Mouse (Mus musculus) testis, adult 2 months (tissue): Measurements from ENCODE around the gene Pik3cd. TPM values are rescaled to one million over a fixed set of nuclear protein-coding genes. Genes with fewer than 3 reads are reported as not detected.
A peak's percentile ranks its signal among the peaks of the same experiment; 100 is the strongest.

Experiments
- H3K27ac ChIP-seq: fragments of 200-500 bp; 2 replicates; pipeline ENCODE4 v1.5.1; 2012; ENCODE audit warnings: low read depth, low read length; ENCODE audit not compliant: control insufficient read depth, insufficient read depth
- H3K27me3 ChIP-seq: fragments of 200-500 bp; 2 replicates; pipeline ENCODE4 v1.6.1; 2012; ENCODE audit warnings: mild to moderate bottlenecking, low read length, moderate library complexity; ENCODE audit not compliant: control insufficient read depth, insufficient read depth
- H3K36me3 ChIP-seq: fragments of 200-500 bp; 2 replicates; pipeline ENCODE4 v1.6.1; 2012; ENCODE audit warnings: mild to moderate bottlenecking, low read length; ENCODE audit not compliant: control insufficient read depth, insufficient read depth
- H3K4me1 ChIP-seq: fragments of 200-500 bp; 2 replicates; pipeline ENCODE4 v1.6.1; 2012; ENCODE audit warnings: low read length; ENCODE audit not compliant: control insufficient read depth, insufficient read depth
- H3K4me3 ChIP-seq: fragments of 200-500 bp; 2 replicates; pipeline ENCODE4 v1.5.1; 2012; ENCODE audit warnings: low read depth, mild to moderate bottlenecking, low read length, moderate library complexity, mixed read lengths; ENCODE audit not compliant: control insufficient read depth
- CTCF ChIP-seq: fragments of 200-500 bp; IDR thresholded peaks from 2 replicates; pipeline ENCODE4 v1.5.1; 2012; ENCODE audit warnings: low read depth, mild to moderate bottlenecking, inconsistent platforms, low read length, moderate library complexity; ENCODE audit not compliant: control insufficient read depth, insufficient read depth, insufficient replicate concordance
- POLR2A ChIP-seq: fragments of 200-500 bp; IDR thresholded peaks from 2 replicates; pipeline ENCODE4 v1.6.1; 2012; ENCODE audit warnings: low read depth, mild to moderate bottlenecking, inconsistent platforms, low read length, moderate library complexity; ENCODE audit not compliant: control insufficient read depth
- polyA plus RNA-seq: library from polyadenylated mRNA; depleted of rRNA; stranded (reverse); fragments of >200 nt; gene quantifications from 2 replicates; pipeline ENCODE4 v1.2.3, GENCODE M21; 2012

Pik3cd gene
- polyA plus RNA-seq, 1 experiment, result 27.7 TPM

GRCm38 (mm10) chr4:149635915-149636415 is 66.4 kb downstream of the Pik3cd start:
- TF ChIP-seq POLR2A, result no peak
- no peak for TF ChIP-seq CTCF
- Histone ChIP-seq H3K27me3 (no peaks in the 10 kb centered on the region), H3K36me3 (no peaks in the 10 kb centered on the region), H3K27ac (no peak overlapping the region), H3K4me1 (no peaks in the 10 kb centered on the region), H3K4me3 (no peak overlapping the region)

GRCm38 (mm10) chr4:149634966-149635365 is 67.4 kb downstream of the Pik3cd start:
- Histone ChIP-seq H3K36me3 (no peaks in the 10 kb centered on the region), H3K4me1 (no peaks in the 10 kb centered on the region), H3K27me3 (no peaks in the 10 kb centered on the region), H3K4me3 (no peak overlapping the region), H3K27ac (no peak overlapping the region)
- TF ChIP-seq CTCF (no peak), POLR2A (no peak)

GRCm38 (mm10) chr4:149634157-149634556 is 68.2 kb downstream of the Pik3cd start:
- Histone ChIP-seq H3K4me1 (no peaks in the 10 kb centered on the region), H3K36me3 (no peaks in the 10 kb centered on the region), H3K27ac (no peak overlapping the region), H3K27me3 (no peaks in the 10 kb centered on the region), H3K4me3 (no peak overlapping the region)
- no peak for TF ChIP-seq CTCF
- no peak for TF ChIP-seq POLR2A

- TF ChIP-seq CTCF, result no peak
- TF ChIP-seq POLR2A, result no peak
- Histone ChIP-seq H3K4me1 (no peaks in the 10 kb centered on the region), H3K27ac (no peak overlapping the region), H3K27me3 (no peaks in the 10 kb centered on the region), H3K36me3 (no peaks in the 10 kb centered on the region), H3K4me3 (no peak overlapping the region)
Observed at GRCm38 (mm10) chr4:149632670-149633307, 69.6 kb downstream of the Pik3cd start.

DNA sequence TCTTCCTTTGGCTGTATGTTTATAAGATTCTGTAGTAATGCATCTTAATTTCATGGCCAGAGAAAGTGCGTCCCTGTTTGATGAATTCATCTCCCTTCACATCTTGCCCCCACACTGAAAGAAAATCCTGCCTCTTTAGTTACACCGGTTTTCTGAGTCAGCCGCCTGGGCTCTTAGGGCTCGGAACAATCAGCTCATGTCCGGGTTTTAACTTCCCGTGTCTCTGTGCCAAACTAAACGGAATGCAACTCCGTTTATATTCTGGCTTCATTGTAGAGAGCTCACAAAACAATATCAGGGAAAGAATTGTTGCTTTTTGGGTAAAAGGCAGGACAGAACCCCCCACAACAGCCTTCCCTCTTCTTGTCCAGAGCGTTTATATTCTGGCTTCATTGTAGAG is 73.6 kb downstream of the Pik3cd start:
- TF ChIP-seq CTCF, result no peak
- TF ChIP-seq POLR2A, result no peak
- Histone ChIP-seq H3K4me1 (no peaks in the 10 kb centered on the region), H3K27ac (no peak overlapping the region), H3K36me3 (no peaks in the 10 kb centered on the region), H3K4me3 (no peak overlapping the region), H3K27me3 (no peaks in the 10 kb centered on the region)

- Histone ChIP-seq H3K4me3 (no peak overlapping the region), H3K27me3 (no peaks in the 10 kb centered on the region), H3K27ac (no peak overlapping the region), H3K36me3 (no peaks in the 10 kb centered on the region), H3K4me1 (no peaks in the 10 kb centered on the region)
- TF ChIP-seq CTCF (peak; percentile 67; the same call in 1 of the 2 replicates), POLR2A (no peak)
Observed at GRCm38 (mm10) chr4:149628372-149628771, 74.0 kb downstream of the Pik3cd start.

DNA sequence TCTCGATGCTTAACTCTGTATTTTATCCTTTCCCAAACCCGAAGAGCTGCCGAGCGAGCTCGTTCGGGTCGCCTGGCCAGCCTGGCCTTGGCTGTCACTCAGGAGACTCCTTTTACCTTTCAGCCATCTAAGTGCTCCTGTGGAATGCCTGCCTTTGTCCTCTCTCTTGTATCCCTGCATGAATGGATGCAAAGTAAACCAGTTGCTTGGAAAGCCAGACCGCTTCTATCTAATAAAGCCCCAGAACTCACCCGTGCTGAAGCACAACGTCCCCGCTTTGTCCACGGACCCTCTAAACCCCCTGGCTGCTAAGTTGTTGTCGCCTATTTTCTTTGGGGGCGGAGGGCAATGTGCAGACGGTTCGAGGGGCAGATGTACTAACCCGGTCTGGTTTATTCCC is 75.6 kb downstream of the Pik3cd start:
- Histone ChIP-seq H3K36me3 (no peaks in the 10 kb centered on the region), H3K4me3 (no peak overlapping the region), H3K27ac (no peak overlapping the region), H3K27me3 (no peaks in the 10 kb centered on the region), H3K4me1 (no peaks in the 10 kb centered on the region)
- no peak for TF ChIP-seq CTCF

DNA sequence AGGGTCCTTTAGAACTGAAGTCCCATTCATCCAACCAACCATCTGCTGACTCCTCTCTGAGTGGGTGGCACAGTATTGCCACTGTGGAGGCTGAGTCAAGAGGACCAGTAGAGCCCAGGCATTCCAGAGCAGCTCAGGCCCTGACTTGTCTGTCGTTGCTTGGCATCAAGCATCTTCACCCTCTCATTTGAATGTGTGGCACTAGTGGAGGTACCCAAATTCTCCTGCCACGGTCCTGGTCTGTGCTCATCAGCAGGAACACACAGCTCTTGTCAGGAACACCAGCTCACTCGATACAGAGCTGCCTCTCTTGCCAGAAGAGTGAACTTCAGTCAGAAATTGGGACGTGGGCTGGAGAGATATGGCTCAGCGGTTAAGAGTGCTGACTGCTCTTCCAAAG is 78.7 kb downstream of the Pik3cd start:
- TF ChIP-seq CTCF (no peak), POLR2A (no peak)
- Histone ChIP-seq H3K36me3 (no peaks in the 10 kb centered on the region), H3K27ac (no peak overlapping the region), H3K4me3 (no peak overlapping the region), H3K4me1 (no peaks in the 10 kb centered on the region), H3K27me3 (no peaks in the 10 kb centered on the region)
